Mouse (Mus musculus): ENCODE results near the gene C1qtnf9.

DNA sequence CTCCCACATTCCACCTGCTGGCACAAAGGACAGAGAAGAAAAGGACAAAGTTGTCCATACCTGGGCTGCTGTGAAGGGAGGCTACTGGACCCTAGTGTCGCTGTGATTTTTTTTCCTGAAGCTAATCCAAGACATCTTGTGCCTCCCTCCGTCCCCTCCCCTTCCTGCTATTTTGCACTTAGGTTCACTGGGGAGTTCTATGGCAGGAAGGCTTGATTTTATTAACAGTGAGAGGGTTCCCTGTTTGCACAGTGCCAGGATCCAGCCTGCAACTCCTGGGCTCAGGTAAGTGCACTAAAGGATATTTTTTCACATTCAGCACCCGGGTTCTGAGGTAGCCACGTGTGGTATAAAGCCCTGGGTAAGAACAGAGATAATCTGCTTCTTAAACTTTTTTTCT, at the start of gene C1qtnf9:
- TF ChIP-seq CTCF (conservative IDR thresholded peaks at IDR 0.05; ENCODE audit: insufficient read depth, insufficient read length, low read depth, low read length) (no peak), POLR2A (IDR thresholded peaks at IDR 0.05; ENCODE audit: low read depth, low read length) (no peak)
